Mouse (Mus musculus): Measurements from ENCODE around the gene Mboat7. TPM values are rescaled to one million over a fixed set of nuclear protein-coding genes. Genes with fewer than 3 reads are reported as not detected.

Gene Mboat7
- polyA plus RNA-seq (2015; fragmentation: Nextera tagmentation; extraction: Ambion mirVana): 133 and 139 TPM in 2 replicates

DNA sequence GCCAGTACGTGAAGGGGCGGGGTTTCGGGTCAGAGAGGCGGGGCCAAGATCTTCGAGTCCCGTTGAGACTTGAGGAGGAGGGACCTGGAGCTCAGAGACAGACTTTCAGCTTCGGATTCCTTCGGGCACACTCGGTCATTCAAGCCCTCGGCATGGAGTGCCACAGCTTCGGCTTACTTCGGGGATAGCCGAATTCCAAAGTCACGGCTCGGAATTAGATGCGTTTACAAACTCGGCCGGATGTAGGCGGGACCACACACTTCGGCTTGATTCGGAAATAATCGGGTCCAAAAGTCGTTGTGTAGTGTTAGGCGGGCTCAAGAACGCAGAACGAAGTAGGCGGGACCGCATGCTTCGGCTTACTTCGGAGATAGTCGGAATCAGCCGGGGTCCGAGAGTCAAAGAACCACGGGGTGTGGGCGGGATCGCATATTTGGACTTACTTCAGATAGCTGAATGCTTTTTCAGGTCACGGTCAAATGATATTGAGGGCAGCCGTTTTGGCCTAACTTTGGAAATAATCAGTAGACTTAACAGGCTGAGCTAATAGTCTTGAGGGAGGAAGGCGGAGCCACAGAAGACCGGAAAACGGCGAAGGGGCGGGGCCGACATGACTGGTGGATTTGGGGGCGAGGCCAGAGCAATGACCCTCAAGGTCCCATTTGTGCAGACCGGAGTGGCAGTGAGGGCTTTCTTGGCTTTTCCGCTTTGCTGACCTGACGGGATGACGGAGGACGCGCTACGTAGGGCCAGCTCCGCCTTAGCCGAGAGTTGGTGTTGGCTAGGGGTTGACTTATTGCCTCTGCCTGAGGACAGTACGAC lies at the start of gene Mboat7:
Gene Mboat7, minus strand, starts transcription at position 537 of the 822 bp plus-strand sequence.

DNA sequence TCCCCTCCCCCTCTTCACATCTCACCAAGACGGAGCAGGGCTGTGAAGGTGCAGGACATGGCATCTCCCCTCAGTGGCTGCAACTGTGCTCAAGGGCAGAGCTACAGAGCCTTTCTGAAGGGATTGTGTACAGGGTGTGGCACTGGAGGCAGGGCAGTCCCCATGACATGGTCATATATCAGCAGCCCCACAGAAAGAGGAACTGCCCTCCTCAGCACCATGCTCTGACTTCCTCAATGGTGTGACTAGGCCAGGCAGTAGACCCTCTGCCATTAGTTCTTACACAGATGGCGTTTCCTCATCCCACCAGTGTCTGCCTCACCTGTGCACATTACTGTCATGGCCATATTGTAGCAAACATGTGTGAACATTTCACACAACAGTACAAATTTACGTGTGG lies 26.9 kb upstream of the Mboat7 start, which contains the start of gene Pirb:
Gene Pirb, minus strand, starts transcription at position 124 of the 400 bp plus-strand sequence.

DNA sequence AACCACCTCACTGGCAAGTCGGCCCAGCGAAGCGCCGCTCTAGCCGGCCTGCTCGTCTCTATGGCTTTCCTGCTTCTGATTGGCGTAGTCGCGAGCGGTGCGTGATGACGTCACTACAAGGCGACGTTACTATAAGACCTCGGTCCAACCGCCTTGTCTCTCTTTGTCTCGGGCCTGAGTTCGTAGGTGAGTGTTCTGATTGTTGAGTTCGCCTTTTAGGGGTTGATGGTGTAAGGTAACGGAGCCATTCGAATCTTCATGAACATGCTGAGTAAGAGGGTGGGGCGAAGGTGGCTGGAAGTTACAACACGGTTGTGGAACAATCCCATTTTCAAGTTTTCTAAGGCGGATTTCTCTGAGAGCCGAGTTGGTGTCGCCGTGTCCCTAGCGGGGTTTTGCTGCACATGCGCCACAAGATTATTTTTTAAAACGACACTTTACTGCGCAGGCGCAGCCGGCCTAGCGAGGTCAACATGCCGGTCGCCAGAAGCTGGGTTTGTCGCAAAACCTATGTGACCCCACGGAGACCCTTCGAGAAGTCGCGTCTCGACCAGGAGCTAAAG lies 10.6 kb upstream of the Mboat7 start, which contains the start of gene Rps9:
Gene Rps9, plus strand, starts transcription at position 115 of the 563 bp plus-strand sequence.

DNA sequence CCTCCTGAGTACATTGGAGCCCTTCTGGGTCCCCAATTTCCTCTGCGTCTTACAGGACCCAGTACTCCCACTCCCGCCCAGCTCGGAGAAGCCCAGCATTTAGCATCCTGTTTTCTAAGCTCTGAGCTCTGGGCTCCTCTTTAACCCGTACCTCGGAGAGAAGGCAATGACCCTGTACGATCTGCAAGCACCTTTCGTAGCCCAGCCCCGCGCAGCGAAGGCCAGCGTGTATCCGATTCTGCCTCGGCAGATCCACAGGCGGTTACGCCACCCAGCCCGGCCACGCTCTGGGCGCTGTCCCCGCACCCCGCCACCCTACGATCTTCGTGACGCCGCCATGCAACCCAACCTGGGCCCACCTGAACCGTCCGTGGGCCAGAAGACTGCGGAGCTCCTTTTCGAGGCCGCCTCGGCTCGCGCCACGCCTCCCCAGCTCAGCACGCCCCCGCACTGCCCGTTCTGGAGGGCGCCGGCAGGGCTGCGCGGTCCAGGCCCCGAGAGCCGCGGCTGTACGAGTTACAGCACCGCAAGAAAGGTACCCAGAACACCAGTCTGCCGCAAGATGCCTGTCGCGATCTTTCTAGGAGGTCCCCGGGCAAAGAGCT lies 839 bp downstream of the Mboat7 start, which contains the start of gene Tsen34:
Gene Tsen34, plus strand, starts transcription at position 482 of the 605 bp plus-strand sequence.

DNA sequence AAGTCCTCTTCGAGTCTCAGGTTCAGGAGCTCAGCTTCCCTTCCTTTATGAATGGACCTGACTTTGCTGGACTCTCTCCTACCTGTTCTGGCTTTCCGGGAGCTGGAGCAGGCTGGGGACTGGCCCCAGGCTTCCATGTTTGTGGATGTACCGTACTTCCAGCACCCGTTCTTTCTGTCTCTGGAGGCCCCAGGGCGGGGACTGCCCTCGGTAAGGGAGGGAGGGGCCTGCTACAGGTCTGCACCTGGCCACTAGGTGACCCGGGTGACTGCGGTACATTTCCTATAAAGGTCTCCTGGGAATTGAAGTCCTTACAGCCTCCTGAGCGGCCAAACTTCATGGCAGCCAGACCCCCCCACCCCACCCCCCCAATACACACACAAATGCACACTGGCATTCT lies 16.0 kb downstream of the Mboat7 start, which contains the start of gene Tmc4:
Gene Tmc4, minus strand, starts transcription at position 212 of the 400 bp plus-strand sequence.

DNA sequence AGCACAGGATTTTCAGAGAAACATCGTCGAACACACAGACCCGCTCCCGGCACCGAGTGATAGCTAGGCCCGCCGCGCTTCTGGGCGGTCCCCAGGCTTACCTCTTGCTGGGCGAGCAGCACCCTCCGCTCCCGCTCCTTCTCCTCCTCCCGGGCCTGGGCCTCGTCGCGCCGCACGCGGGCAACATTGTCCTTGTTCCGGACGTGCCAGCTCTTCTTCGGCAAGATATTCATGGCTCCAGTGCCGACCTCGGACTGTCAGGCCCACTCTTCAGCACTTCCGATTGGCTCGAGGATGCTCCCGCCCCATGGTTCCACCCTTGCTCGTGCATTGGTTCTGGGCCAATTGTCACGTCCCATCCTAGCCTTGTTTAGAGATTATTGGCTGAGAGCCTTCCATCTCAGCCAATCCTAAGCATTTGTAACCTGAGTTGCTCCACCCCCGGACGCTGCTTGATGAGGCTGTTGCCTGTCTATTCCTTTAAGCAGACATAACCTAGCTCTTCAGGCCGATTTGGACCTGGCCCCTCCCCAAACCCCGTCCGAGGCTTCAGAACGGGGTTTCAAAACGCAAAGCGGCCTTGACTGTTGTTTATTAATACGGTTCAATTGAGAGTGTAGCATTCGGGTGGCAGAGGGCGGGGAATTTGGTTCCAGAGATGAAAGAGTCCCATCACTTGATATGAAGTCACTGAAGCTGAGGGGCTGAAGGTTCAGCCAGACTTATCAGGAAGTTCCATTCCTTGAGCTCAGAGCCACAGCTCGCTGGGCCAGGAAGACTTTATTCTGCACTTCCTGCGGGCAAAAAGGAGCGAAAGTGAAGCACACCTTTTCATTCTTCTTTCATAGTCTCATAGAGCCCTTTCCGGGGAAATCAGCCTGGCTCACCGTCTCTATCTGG lies 27.9 kb downstream of the Mboat7 start, which contains the start of gene Leng1:
Gene Leng1, minus strand, starts transcription at position 626 of the 900 bp plus-strand sequence.

DNA sequence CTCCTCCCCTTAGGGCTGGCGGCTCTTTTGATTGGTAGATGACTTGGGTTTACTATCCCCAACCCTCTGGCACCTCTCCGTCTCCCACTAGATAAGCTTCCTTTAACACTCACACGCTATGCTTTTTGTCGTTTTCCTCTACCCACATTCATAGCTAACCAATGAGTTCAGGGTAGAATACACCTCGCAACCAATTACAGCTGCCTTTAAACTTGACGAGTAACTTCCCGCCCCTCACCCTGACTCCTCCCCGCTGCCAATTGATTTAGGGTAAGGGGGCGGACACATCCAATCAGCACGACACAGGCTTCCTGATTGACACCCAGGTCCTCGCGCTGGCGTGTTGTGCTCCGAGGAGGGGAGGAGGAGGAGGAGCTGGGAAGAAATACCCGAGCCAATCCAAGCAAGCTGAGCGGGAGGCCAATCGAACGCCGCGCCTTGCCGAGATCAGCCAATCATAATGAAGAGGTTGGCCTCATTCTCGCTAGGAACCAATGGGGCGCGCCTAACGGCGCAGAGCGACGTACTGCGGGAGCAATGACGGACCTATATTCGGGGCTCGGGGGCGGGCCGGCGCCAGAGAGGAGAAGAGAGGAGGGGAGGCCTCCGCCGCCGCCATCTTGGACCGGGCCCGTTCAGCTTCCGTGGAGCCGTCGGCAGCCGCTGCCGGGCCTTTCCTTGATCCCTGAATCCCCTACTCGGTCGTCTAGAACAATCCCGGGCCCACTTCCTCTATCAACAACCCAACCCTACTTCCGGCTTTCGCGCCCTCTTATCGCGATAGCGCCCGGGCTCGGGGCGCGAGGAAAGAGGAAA lies 48.4 kb downstream of the Mboat7 start, which contains the start of gene Cnot3:
Gene Cnot3, plus strand, starts transcription at position 597 of the 816 bp plus-strand sequence.

DNA sequence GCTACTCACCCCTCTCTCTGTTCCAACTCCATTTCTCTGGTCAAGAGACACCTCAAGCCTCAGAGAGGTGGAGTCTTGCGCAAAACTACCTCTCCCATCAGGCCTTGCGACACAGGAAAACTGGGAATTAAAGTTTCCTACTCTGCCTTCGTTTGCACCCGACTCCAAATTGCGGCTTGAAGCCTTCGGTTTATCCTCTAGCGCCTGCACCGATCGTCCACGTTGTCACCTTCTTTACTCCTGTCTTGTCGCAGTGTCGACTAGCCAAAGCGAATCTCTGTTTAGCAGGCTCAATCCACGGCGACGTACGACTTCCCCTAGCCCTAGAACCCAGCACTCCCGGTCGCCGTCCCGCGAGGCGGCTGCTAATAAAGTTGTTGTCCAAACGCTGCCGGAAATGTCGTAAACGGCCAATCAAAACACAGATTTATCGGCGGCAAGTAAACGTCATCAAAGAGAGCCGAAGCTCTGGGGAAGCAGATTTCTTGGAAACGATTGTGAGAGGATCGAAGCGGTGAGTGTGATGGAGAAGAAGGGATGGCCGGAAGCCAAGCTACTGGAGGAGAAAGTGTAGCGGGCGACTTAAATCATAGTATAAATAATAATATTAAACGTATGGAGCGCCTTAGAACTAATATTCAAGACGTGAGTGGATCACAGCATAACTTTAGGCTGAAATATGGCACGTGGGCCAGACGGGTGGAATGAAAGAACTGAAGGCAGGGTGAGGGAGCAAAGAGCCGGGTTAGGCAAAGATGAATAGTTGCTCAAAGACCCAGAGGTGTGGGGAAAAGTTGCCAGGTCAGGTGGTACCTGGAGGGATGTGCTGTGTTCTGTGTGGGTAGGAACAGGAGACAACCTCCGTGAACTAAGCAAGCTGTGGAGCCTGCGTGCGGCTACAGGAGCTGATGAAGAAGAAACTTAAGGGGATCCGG lies 63.5 kb downstream of the Mboat7 start, which contains the start of the genes Tfpt and Prpf31:
Gene Tfpt, minus strand, starts transcription at position 387 of the 935 bp plus-strand sequence.
Gene Prpf31, plus strand, starts transcription at position 443 of the 935 bp plus-strand sequence.

Small RNA genes lying within 50 kb of the gene (microRNA-seq; reads per million reads assigned to microRNA genes)
- gene Mir3572: 2.9 reads per million, percentile 1 among the genes with 10 or more reads in this experiment

Other genes with a start within 250 kb of the Mboat7 start
- gene Tarm1, start 190.9 kb downstream of the Mboat7 start, polyA plus RNA-seq (2015; fragmentation: Nextera tagmentation; extraction: Ambion mirVana): 0.09 TPM in 1 of 2 replicates, not detected in the other
- gene Oscar, start 77.4 kb downstream of the Mboat7 start, polyA plus RNA-seq (2015; fragmentation: Nextera tagmentation; extraction: Ambion mirVana): 0.70 and 0.81 TPM in 2 replicates
- gene Ndufa3, start 76.2 kb downstream of the Mboat7 start, polyA plus RNA-seq (2015; fragmentation: Nextera tagmentation; extraction: Ambion mirVana): 763 and 806 TPM in 2 replicates
- gene Tfpt, start 63.6 kb downstream of the Mboat7 start, polyA plus RNA-seq (2015; fragmentation: Nextera tagmentation; extraction: Ambion mirVana): 39.5 and 40.5 TPM in 2 replicates
- 67.2 and 73.1 TPM in 2 replicates for gene Prpf31, start 63.5 kb downstream of the Mboat7 start, polyA plus RNA-seq (2015; fragmentation: Nextera tagmentation; extraction: Ambion mirVana)
- gene Cnot3, start 48.3 kb downstream of the Mboat7 start, polyA plus RNA-seq (2015; fragmentation: Nextera tagmentation; extraction: Ambion mirVana): 26.0 and 32.7 TPM in 2 replicates
- gene Leng1, start 27.7 kb downstream of the Mboat7 start, polyA plus RNA-seq (2015; fragmentation: Nextera tagmentation; extraction: Ambion mirVana): 13.7 and 13.8 TPM in 2 replicates
- gene Tmc4, start 16.0 kb downstream of the Mboat7 start, polyA plus RNA-seq (2015; fragmentation: Nextera tagmentation; extraction: Ambion mirVana): 5.1 and 5.2 TPM in 2 replicates
- gene Tsen34, start 660 bp downstream of the Mboat7 start, polyA plus RNA-seq (2015; fragmentation: Nextera tagmentation; extraction: Ambion mirVana): 279 and 315 TPM in 2 replicates
- 694 and 758 TPM in 2 replicates for gene Rps9, start 10.5 kb upstream of the Mboat7 start, polyA plus RNA-seq (2015; fragmentation: Nextera tagmentation; extraction: Ambion mirVana)
- gene Pirb, start 26.9 kb upstream of the Mboat7 start, polyA plus RNA-seq (2015; fragmentation: Nextera tagmentation; extraction: Ambion mirVana): 0.37 and 0.45 TPM in 2 replicates
- gene Gm15448, start 132.2 kb upstream of the Mboat7 start, polyA plus RNA-seq (2015; fragmentation: Nextera tagmentation; extraction: Ambion mirVana): not detected in 2 replicates
- 0.12 TPM in 1 of 2 replicates, not detected in the other for gene Pira2, start 151.5 kb upstream of the Mboat7 start, polyA plus RNA-seq (2015; fragmentation: Nextera tagmentation; extraction: Ambion mirVana)
- 0.17 TPM in 1 of 2 replicates, not detected in the other for gene Gm14548, start 204.6 kb upstream of the Mboat7 start, polyA plus RNA-seq (2015; fragmentation: Nextera tagmentation; extraction: Ambion mirVana)
- gene Lilra6, start 222.0 kb upstream of the Mboat7 start, polyA plus RNA-seq (2015; fragmentation: Nextera tagmentation; extraction: Ambion mirVana): 0.06 TPM in 1 of 2 replicates, not detected in the other

All from neural tube, postnatal 0 days (tissue).